Mouse (Mus musculus): Measurements from ENCODE around the gene Carm1.
A peak's percentile ranks its signal among the peaks of the same experiment; 100 is the strongest.
"Not testable (repeated sequence)": the region's sequence is repeated elsewhere in the genome, so short reads cannot be mapped to it uniquely, and the experiment has no call there.

Carm1 gene

DNA sequence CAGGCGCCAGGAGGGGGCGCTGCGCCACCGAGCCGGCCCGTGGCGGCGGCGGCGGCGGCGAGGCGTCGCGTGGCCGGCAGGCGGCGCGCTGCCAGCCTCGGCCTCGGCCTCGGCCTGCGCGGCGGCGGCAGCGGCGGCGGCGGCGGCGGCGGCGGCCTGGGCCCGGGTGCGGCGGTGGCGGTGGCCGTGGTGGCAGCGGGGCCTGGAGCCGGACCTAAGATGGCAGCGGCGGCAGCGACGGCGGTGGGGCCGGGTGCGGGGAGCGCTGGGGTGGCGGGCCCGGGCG, at the start of gene Carm1:
Gene Carm1 (plus strand): TSS at position 106 of the 286 bp plus-strand sequence.
- DNase-seq, result no peak

DNA sequence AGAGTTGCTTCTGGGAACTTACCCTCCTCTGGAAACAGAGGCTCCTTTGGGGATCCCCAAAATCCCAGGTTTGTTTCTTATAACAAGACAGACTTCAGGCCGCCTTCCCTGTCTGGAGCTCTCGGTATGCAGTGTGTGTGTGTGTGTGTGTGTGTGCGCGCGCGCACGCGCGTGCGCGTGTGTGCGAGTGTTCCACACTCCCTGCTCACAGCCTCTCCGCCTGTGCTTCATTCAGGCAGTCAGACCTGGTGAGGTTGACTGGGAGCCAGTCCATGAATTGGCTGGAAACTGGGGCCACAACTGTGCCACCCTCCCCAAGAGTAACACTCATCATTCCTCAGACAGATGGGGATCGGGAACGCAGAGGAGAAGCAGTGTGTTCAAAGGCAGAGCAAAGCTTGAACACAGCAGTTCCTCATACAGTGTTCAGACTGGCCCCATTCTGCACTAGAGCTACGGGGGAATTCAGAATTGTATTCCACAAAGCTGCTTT, 49.6 kb upstream of the Carm1 start:
- DNase-seq, result no peak

DNA sequence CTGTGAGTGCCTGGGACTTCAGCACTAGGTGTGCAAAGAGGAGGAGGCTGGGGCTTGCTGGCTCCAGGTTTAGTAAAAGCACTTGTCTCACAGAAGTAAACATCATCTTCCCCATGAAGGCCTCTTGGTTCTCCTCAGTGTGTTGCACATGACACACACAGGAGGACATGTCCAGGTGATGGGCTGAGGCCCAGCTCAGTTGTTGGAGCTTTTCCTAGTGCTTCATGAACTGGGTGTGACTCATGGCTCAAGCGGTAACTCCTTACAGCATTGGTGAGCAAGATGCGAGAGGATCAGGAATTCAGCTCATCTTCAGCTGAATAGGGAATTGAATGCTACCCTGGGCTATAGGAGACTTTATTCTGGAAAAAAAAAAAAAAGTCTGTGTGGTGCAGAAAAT, 49.0 kb upstream of the Carm1 start:
- DNase-seq, result no peak

DNA sequence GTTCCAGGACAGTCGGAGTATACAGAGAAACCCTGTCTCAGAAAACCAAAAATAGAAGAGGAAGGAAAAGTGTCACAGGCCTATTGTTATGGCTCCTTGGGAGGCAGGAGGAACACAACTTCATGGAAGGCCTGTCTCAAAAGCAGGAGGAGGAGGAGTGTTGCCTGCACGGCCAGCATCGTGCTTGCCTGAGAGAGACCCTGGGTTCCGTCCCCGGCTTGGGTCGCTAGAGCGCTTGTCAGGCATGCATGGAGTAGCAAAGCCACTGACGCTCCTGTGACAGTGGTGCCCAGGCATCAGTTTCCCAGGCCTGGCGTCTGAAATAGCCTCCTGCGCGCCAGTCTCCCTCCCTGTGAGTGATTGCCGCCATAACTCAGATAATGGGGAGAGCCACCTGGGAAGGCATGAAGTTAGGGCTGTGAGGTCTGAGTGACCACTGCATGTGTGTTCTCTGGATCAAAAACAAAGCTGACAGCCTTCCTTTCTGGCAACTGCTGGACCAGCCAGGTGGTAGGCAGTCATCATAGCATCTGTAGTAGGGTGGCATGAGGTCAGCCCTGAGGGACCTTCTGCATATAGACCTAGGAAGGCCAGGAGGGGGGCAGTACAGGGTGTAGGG, 48.3 kb upstream of the Carm1 start:
- DNase-seq, result no peak

DNA sequence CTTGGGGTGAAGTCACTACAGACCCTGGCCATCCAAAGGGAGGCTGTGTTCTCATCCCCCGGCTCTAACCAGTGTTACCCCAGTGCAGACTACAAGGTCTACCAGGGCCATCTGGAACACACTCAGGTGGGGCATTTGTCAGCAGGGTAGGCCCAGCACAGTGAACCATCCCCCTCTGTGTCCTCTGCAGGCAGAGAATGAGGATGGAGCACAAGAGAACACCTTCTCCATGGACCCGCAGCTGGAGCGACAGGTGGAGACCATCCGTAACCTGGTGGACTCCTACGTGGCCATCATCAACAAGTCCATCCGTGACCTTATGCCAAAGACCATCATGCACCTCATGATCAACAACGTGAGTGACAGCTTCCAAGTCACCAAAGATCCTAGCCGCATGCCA, 43.3 kb upstream of the Carm1 start:
- no peak for DNase-seq

DNA sequence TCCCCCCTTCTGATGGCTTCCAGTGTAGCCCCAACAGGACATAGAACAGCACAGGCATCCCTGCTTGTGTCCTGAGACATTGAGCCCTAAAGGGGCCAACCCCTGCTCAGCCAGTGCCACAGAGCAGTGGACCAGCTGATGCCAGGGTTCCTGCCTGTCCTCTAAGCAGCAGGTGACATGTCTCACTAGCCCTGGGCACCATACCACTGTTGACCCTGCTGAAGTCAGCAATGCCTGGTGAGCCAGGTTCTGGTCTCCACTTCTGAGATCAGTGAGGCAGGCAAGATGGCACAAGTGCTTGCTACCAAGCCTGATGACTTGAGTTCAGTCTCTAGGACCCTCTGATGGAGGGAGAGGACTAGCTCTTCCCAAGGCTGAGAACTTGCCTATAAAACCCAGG, 40.9 kb upstream of the Carm1 start:
- DNase-seq, result no peak

DNA sequence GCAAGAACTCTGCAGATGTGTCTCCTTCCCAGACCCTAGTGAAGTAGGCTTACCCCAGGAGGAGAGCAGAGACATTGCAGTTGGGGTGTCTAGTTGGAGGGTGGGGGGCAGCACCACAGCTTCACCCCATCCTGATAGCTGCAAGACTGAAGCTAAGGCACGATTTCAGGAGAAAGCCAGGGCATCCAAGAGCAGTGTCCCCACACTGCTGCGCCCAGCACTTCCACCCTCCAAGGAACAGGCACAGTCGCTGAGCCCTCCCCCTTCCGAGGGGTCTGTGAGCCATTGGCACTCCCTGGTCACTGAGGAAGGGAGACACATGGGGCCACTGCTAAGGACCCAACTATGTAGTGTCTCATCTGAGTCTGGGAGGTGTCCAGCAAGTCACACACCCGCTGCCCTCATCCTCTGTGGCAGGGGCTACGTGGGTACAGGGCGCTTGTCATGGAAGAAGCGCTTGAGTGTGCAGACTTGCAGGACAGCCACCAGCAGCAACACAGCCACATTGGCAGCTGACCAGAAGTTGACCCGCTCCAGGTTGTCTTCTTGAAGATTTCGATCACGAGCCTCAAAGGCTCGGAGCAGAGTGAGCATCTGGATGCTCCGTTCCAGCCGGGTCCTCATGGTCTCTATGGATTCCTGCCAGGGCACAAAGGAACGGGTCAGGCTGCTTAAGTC, 38.8 kb upstream of the Carm1 start:
- no peak for DNase-seq

DNA sequence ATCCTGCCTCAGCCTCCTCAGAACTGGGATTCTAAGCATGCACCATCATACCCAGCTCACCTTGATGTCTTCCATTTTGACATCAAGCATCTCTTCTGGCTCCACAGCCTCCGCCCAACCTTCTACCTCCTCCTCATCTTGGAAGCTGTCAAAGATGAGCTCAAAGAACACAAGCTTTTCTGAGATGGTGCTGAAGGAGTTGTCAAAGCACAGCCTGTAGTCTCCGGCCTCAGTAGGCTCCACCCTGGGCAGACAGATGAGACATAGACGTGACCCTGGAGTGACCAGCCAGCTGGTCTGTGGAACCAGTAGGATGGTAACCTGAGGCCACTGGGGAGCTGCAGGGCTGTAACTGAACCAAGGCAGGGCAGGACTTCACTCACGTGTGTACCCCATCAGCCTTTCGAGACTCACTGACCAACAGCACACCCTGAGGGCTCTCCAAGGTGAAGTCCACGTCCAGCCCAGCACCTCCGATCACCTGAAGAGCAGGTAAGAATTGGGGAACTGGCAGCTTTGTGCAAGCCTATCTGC, 37.8 kb upstream of the Carm1 start:
- no peak for DNase-seq

DNA sequence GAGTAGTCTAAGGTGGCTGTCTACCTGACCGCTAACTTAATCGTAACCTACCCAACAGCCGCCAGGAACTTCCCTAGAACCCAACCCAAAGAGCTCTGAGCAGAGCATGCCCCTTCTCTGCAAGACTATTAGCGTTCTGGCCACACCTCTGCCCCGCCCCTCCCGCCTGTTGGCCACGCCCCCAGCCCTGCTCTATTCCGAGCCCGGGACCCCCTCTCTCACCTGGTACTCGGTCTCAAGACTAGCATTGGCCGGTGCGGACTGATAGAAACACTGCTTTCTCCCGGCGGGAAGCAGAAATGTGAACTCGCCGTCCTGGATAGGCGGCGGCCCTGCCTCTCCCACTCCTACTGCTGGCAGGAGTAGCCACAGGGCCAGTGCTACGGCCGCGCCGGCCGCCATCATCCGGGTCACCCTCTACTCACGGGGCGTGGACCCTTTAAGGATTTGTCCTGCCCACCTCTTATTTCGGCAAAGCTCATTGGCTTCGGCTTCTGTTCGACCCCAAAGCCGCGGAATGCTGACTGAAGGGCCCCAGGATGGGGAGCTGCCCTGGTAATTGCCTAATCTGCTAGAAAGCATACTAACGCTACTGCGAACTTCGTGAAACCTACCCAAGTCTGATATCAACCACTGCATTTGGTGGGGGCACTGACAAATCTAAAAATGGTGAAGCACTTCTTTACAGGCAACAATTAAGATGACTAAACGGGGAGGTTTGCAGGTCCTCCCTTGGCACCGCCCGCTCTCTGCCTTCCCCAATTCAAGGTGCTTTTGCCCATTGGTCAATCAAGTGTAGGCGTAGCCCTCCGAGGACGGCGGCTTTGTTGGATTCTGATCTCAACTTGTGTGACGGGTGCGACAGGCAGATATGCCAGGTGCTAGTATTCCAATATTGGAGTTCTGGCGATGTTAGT, 36.7 kb upstream of the Carm1 start, which contains the start of gene Tmed1:
Gene Tmed1 (minus strand): TSS at position 481 of the 917 bp plus-strand sequence.
- DNase-seq, result peak; percentile 97

DNA sequence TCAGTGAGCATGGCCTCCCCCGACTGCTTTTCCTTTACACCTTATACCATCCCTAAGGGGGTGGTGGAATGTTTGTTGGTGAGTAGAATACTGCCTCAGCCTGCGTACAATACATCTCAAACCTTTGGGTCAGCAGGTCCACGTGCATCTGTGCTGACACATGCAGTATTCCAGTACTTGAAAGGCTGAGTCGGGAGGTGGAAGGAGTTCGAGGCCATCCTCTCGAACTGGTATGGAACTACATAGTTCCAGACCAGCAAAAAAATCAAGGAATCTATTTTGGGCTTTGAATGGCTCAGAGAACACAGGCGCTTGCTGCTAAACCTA, 36.0 kb upstream of the Carm1 start:
- no peak for DNase-seq

DNA sequence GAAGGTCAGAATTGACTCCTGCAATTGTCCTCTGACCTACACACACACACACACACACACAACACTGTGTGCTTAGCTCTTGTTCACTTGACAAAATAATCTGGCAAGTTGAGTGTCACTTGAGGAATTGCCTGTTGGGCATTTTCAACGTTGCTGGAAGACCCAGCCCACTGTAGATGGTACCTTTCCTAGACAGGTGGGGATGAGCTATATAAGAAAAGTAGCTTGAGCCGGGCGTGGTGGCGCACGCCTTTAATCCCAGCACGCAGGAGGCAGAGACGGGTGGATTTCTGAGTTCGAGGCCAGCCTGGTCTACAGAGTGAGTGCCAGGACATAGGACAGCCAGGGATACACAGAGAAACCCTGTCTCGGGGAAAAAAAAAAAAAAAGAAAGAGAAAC, 35.6 kb upstream of the Carm1 start:
- DNase-seq, result no peak

DNA sequence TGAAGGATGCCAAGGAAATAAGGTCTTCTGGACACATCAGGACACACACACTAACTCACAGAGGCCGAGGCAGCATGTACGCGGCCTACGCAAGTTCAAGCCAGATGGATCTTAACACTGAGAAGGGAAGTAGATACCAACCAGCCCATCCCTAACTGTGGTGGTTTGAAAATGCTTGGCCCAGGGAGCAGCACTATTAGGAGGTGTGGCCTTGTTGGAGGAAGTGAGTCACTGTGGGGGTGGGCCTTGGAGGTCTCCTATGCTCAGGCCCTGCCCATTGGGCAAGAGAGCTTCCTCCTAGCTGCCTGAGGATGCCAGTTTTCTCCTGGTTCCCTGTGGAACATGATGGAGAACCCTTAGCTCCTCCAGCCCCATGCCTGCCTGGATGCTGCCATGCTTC, 33.2 kb upstream of the Carm1 start:
- no peak for DNase-seq

DNA sequence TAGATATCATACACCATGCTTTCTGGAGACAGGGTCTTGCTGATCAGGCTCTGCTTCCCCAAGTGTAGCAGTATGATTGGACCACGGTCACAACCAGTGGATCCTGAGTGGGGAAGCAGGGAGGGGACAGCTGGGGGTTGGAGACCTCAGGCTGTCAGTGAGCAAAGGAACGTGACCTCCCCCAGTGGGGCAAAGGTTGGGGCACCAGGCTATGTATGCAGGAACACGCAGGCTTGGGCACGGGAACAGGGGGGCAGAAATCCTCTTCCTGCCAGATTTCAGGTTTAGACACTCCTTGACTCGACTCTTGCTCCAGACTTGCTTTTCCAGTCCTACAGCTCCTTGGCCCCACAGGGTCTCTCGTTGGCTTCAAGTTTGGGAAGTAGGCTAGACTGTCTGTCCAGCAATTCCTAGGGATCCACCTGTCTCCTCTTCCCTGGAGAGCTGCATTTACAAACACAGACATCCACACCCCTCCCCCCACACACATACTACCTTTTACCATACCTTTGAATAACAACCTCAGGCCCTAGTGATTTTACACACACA, 28.7 kb upstream of the Carm1 start:
- DNase-seq, result no peak

DNA sequence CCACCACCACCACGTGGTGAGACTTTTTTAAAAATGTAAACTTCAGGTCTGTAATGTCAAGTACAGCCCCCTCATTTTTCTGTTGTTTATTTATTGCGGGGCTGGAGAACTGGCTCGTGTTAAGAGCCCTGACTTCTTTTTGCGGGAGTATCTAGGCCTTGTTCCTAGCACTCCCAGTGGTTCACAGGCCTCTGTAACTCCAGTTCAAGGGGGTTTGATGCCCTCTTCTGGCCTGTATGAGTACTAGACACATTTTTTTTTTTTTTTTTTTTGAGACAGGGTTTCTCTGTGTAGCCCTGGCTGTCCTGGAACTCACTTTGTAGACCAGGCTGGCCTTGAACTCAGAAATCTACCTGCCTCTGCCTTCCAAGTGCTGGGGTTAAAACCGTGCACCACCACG, 28.0 kb upstream of the Carm1 start:
- not testable (repeated sequence) for DNase-seq

DNA sequence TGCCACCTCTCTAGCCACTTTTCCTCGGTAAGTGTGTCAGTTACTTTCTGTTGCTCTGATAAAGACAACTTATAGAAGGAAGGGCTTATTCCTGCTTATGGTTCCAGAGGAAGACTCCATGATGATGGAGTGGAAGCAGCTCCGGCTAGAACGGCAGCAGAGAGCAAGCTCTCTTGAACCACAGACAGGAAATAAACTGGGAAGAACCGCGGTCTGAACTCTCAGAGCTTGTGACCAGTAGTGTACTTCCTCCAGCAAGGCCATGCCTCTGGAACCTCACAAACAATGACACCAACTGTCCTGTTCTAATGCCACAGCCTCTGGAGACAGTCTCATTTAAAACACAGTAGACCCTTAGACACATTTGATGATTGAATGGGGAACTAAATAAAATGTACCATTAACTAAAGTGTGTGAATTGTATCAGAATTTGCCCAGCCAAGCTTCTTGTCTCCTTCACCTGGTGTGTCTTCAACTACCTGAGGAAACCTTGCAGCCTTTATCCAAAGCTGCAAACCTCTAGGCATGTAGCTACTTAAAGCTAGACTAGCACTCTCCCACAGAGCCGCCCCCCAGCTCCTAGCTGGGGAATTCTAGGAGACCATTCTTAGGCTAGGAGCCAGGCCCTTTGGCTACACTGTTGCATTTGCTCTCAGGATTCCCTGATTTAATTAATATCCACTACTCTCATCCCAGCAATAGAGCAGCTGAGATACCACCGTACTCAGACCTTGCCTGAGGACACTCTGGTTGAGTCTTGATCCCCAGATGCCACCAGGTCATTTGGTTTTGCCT, 21.4 kb upstream of the Carm1 start:
- peak; percentile 40 for DNase-seq

DNA sequence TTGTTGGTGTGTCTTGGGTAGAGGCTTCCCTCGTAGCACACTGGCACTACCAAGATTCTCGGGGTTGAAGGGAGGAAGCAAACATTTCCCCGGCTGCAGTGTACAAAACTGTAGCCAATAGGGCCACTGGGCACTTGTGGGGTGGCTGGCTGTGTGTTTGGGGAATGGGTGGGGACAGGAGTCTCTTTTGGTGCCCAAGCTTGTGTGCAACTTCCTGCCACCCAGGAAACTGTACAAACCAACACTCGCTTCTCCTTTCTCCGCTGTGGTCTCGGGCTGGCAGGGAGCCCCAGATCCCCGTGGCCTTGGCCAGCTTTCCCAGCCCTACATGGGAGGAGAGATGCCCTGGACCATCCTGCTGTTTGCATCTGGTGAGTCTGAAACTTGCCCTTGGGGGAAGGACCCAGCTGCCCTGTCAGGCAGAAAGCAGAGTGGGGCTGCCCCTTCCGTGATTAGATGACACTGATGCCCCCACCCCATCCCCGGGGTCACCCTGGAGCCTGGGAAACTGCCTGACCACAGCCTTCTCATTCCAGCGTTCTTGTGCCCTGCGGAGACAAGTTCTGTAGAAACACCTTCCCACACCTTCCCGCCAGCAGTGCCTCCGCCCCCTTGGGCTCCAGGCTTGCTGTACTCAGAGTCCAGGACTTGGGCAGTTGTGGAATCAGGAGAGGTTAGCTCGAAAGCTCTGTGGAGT, 20.6 kb upstream of the Carm1 start, which contains the start of gene AB124611:
Gene AB124611 (plus strand): TSS at position 240 of the 697 bp plus-strand sequence.
- DNase-seq, result peak; percentile 67

DNA sequence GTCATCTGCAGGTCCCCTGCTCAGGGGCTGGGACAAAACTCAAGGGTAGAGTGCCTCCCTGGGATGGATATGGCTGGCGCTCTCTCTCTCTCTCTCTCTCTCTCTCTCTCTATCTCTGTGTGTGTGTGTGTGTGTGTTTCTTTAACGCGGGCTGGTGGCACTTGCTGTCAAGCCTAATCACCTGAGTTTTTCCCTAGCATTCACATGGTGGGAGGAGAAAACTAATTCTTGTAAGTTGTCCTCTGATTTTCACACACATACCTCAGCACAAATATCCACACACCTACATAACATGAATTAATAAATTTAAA, 20.1 kb upstream of the Carm1 start:
- no peak for DNase-seq

DNA sequence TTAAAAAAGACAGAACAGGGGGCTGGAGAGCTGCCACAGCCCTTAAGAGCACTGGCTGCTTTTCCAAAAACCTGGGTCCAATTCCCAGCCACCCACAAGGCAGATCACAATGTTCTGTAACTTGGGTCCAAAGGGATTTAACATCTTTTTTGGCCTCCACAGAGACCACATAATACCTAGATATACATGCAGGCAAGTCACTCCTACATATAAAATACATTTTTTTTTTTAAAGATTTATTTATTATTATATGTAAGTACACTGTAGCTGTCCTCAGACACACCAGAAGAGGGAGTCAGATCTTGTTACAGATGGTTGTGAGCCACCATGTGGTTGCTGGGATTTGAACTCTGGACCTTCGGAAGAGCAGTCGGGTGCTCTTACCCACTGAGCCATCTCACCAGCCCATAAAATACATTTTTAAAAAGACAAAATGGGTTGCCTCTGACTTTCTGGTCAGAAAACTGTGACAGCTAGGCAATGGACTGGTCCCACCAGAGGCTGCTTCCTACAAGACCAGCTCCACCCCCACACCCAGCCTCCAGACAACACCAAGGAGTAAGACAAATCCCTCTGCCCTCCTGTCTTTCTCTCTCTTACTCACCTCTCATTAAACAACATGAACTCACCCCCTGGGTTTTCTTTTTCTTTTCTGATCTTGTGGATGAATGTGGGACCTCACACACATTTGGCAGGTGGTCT, 19.4 kb upstream of the Carm1 start:
- no peak for DNase-seq

DNA sequence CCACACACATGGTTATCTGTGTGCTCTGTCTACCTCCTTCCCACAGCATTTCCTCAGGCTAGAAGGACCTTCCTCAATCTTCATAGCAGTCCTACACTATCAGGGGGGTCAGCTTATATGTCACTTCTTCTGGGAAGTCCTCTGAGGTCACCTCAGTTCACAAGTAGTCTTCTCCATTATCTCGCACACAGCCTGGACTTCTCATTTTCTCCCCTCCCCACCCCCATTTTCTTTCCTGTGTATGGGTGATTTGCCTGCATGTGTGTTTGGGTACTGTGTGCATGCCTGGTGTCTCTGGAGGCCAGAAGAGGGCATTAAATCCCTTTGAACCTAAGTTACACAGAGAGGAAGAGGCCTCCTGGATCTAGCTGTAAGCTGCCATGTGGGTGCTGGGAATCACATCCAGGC, 18.8 kb upstream of the Carm1 start:
- peak; percentile 31 for DNase-seq

DNA sequence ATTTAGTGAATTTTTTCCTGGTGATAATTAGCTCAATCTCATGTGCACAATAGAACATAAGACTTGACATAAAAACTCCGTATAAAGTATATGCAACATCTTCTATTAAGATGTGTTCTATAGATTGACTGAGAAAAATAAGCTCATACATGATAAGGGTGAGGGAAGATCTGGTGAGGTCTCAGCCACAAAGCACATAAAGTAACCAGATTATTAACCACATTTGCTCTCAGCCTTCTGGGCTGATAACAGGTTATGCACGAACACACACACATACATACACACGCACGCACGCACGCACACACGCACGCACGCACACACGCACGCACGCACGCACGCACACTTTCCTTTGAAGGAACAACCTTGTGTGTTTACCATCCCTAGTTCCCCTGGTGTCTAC, 10.2 kb upstream of the Carm1 start:
- DNase-seq, result no peak

DNA sequence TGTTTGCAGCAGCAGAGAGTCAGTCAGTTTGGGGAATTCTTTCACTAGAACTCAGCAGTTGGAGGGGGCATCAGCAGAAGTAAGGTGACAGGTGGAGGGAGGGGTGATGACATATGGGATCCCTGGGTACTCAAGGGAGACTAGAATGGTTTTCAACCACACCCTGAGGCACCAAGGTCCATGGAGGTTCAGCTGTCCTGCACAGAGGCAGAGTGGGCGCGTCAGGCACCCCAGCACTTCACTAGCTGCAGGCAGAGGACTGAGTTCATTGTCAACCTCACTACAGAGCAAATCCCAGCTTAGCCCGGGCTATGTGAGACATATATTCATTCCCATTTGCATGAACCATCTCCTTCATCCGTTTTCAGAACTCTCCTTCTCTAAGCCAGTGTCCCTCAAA, 9.7 kb upstream of the Carm1 start:
- DNase-seq, result no peak
